Mouse (Mus musculus): Measurements from ENCODE around the gene Gamt. TPM values are rescaled to one million over a fixed set of nuclear protein-coding genes. Genes with fewer than 3 reads are reported as not detected.
A peak's percentile ranks its signal among the peaks of the same experiment; 100 is the strongest.

Gene Gamt
- polyA plus RNA-seq, 1 experiment from 2014 or later: 22.4 TPM

GRCm38 (mm10) chr10:80294311-80294710, 33.5 kb upstream of the Gamt start:
- H3K27me3 ChIP-seq (ENCODE audit: control insufficient read depth, insufficient read depth, low read length): peaks cover 12% of the 10 kb centered on the region
- H3K4me1 ChIP-seq (ENCODE audit: control insufficient read depth, insufficient read depth, low read length): peaks cover 3% of the 10 kb centered on the region; the same call in 1 of the 2 replicates
- no peak overlapping the region; the same call in 1 of the 2 replicates for H3K4me2 ChIP-seq (ENCODE audit: low read depth, low read length)
- no peak for ATAC-seq (replicated peaks; ENCODE audit: insufficient number of reproducible peaks, low FRiP score, low TSS enrichment, low read depth)
- peaks cover 5% of the 10 kb centered on the region; the same call in 1 of the 2 replicates for H3K36me3 ChIP-seq (replicated peaks; ENCODE audit: control insufficient read depth, insufficient read depth, low read depth, low read length)
- H3K9ac ChIP-seq (replicated peaks; ENCODE audit: low read length): no peak overlapping the region
- H3K4me3 ChIP-seq (ENCODE audit: low read depth, low read length): no peak overlapping the region; the same call in 1 of the 2 replicates
- H3K9me3 ChIP-seq (replicated peaks; ENCODE audit: control insufficient read depth, low read length): no peaks in the 10 kb centered on the region
- no peak for DNase-seq (ENCODE audit: low spot score)
- WGBS: 71% methylated on average over 4 of the region's 4 CpGs
- H3K27ac ChIP-seq (replicated peaks; ENCODE audit: low read depth, low read length): no peak overlapping the region

- peak overlapping the region; percentile 96 for H3K4me3 ChIP-seq (ENCODE audit: low read depth, low read length)
- DNase-seq (ENCODE audit: low spot score) (no peak), ATAC-seq (replicated peaks; ENCODE audit: insufficient number of reproducible peaks, low FRiP score, low TSS enrichment, low read depth) (no peak)
- H3K4me1 ChIP-seq (ENCODE audit: control insufficient read depth, insufficient read depth, low read length): peaks cover 3% of the 10 kb centered on the region; the same call in 1 of the 2 replicates
- WGBS: 28% methylated on average over 14 of the region's 14 CpGs
- H3K27me3 ChIP-seq (ENCODE audit: control insufficient read depth, insufficient read depth, low read length): peaks cover 2% of the 10 kb centered on the region; the same call in 1 of the 2 replicates
- H3K9me3 ChIP-seq (replicated peaks; ENCODE audit: control insufficient read depth, low read length): no peaks in the 10 kb centered on the region
- H3K36me3 ChIP-seq (replicated peaks; ENCODE audit: control insufficient read depth, insufficient read depth, low read depth, low read length): peaks cover 5% of the 10 kb centered on the region
- peak overlapping the region; percentile 99 for H3K9ac ChIP-seq (replicated peaks; ENCODE audit: low read length)
- peak overlapping the region; percentile 92 for H3K4me2 ChIP-seq (ENCODE audit: low read depth, low read length)
- H3K27ac ChIP-seq (replicated peaks; ENCODE audit: low read depth, low read length): no peak overlapping the region
Observed at GRCm38 (mm10) chr10:80293325-80293724, 32.5 kb upstream of the Gamt start.

GRCm38 (mm10) chr10:80292251-80293146, 31.7 kb upstream of the Gamt start, which contains the start of gene Rps15:
TSS of gene Rps15 (plus strand) at chr10:80292453.
- H3K4me3 ChIP-seq (ENCODE audit: low read depth, low read length): peak within 1 kb of the TSS; percentile 96
- ATAC-seq (replicated peaks; ENCODE audit: insufficient number of reproducible peaks, low FRiP score, low TSS enrichment, low read depth) (peak; percentile 75), DNase-seq (ENCODE audit: low spot score) (peak; percentile 98)
- H3K27me3 ChIP-seq (ENCODE audit: control insufficient read depth, insufficient read depth, low read length): no peaks in the 10 kb centered on the region
- H3K36me3 ChIP-seq (replicated peaks; ENCODE audit: control insufficient read depth, insufficient read depth, low read depth, low read length): peaks cover 5% of the 10 kb centered on the region
- H3K9me3 ChIP-seq (replicated peaks; ENCODE audit: control insufficient read depth, low read length): no peaks in the 10 kb centered on the region
- peak within 1 kb of the TSS; percentile 99 for H3K9ac ChIP-seq (replicated peaks; ENCODE audit: low read length)
- peak within 1 kb of the TSS; percentile 78 for H3K27ac ChIP-seq (replicated peaks; ENCODE audit: low read depth, low read length)
- WGBS: under 1% methylated on average over 72 of the region's 72 CpGs
- H3K4me2 ChIP-seq (ENCODE audit: low read depth, low read length): peak within 1 kb of the TSS; percentile 92
- peaks cover 3% of the 10 kb centered on the region; the same call in 1 of the 2 replicates for H3K4me1 ChIP-seq (ENCODE audit: control insufficient read depth, insufficient read depth, low read length)

GRCm38 (mm10) chr10:80288657-80289056, 27.8 kb upstream of the Gamt start:
- Histone ChIP-seq H3K4me1 (ENCODE audit: control insufficient read depth, insufficient read depth, low read length) (peaks cover 3% of the 10 kb centered on the region; the same call in 1 of the 2 replicates), H3K9ac (replicated peaks; ENCODE audit: low read length) (no peak overlapping the region), H3K4me3 (ENCODE audit: low read depth, low read length) (no peak overlapping the region), H3K9me3 (replicated peaks; ENCODE audit: control insufficient read depth, low read length) (no peaks in the 10 kb centered on the region), H3K27ac (replicated peaks; ENCODE audit: low read depth, low read length) (no peak overlapping the region), H3K4me2 (ENCODE audit: low read depth, low read length) (no peak overlapping the region), H3K27me3 (ENCODE audit: control insufficient read depth, insufficient read depth, low read length) (no peaks in the 10 kb centered on the region), H3K36me3 (replicated peaks; ENCODE audit: control insufficient read depth, insufficient read depth, low read depth, low read length) (peaks cover 12% of the 10 kb centered on the region)
- ATAC-seq (replicated peaks; ENCODE audit: insufficient number of reproducible peaks, low FRiP score, low TSS enrichment, low read depth) (no peak), DNase-seq (ENCODE audit: low spot score) (no peak)
- 86% methylated on average over 8 of the region's 8 CpGs for WGBS

- no peak for ATAC-seq (replicated peaks; ENCODE audit: insufficient number of reproducible peaks, low FRiP score, low TSS enrichment, low read depth)
- 92% methylated on average over 12 of the region's 12 CpGs for WGBS
Observed at GRCm38 (mm10) chr10:80288097-80288496, 27.3 kb upstream of the Gamt start.

GRCm38 (mm10) chr10:80285222-80286070, 24.6 kb upstream of the Gamt start:
- 90% methylated on average over 14 of the region's 15 CpGs for WGBS
- H3K4me1 ChIP-seq (ENCODE audit: control insufficient read depth, insufficient read depth, low read length): no peaks in the 10 kb centered on the region
- no peak overlapping the region for H3K27ac ChIP-seq (replicated peaks; ENCODE audit: low read depth, low read length)
- no peaks in the 10 kb centered on the region for H3K27me3 ChIP-seq (ENCODE audit: control insufficient read depth, insufficient read depth, low read length)
- H3K4me2 ChIP-seq (ENCODE audit: low read depth, low read length): no peak overlapping the region
- no peak overlapping the region for H3K9ac ChIP-seq (replicated peaks; ENCODE audit: low read length)
- H3K9me3 ChIP-seq (replicated peaks; ENCODE audit: control insufficient read depth, low read length): no peaks in the 10 kb centered on the region
- ATAC-seq (replicated peaks; ENCODE audit: insufficient number of reproducible peaks, low FRiP score, low TSS enrichment, low read depth) (no peak), DNase-seq (ENCODE audit: low spot score) (no peak)
- peaks cover 19% of the 10 kb centered on the region for H3K36me3 ChIP-seq (replicated peaks; ENCODE audit: control insufficient read depth, insufficient read depth, low read depth, low read length)
- H3K4me3 ChIP-seq (ENCODE audit: low read depth, low read length): no peak overlapping the region

More at GRCm38 (mm10) chr10:80288097-80288496, 27.3 kb upstream of the Gamt start:
- DNase-seq (ENCODE audit: low spot score): no peak
- H3K4me2 ChIP-seq (ENCODE audit: low read depth, low read length): no peak overlapping the region
- H3K4me3 ChIP-seq (ENCODE audit: low read depth, low read length): no peak overlapping the region
- H3K9me3 ChIP-seq (replicated peaks; ENCODE audit: control insufficient read depth, low read length): no peaks in the 10 kb centered on the region
- no peaks in the 10 kb centered on the region; the same call in 1 of the 2 replicates for H3K4me1 ChIP-seq (ENCODE audit: control insufficient read depth, insufficient read depth, low read length)
- H3K36me3 ChIP-seq (replicated peaks; ENCODE audit: control insufficient read depth, insufficient read depth, low read depth, low read length): peaks cover 14% of the 10 kb centered on the region
- H3K9ac ChIP-seq (replicated peaks; ENCODE audit: low read length): no peak overlapping the region
- H3K27ac ChIP-seq (replicated peaks; ENCODE audit: low read depth, low read length): no peak overlapping the region
- no peaks in the 10 kb centered on the region for H3K27me3 ChIP-seq (ENCODE audit: control insufficient read depth, insufficient read depth, low read length)

GRCm38 (mm10) chr10:80282481-80283441, 21.9 kb upstream of the Gamt start:
- Histone ChIP-seq H3K9me3 (replicated peaks; ENCODE audit: control insufficient read depth, low read length) (no peaks in the 10 kb centered on the region), H3K4me2 (ENCODE audit: low read depth, low read length) (no peak overlapping the region), H3K4me1 (ENCODE audit: control insufficient read depth, insufficient read depth, low read length) (no peaks in the 10 kb centered on the region), H3K4me3 (ENCODE audit: low read depth, low read length) (no peak overlapping the region), H3K27me3 (ENCODE audit: control insufficient read depth, insufficient read depth, low read length) (no peaks in the 10 kb centered on the region), H3K9ac (replicated peaks; ENCODE audit: low read length) (no peak overlapping the region), H3K36me3 (replicated peaks; ENCODE audit: control insufficient read depth, insufficient read depth, low read depth, low read length) (peaks cover 26% of the 10 kb centered on the region), H3K27ac (replicated peaks; ENCODE audit: low read depth, low read length) (no peak overlapping the region)
- ATAC-seq (replicated peaks; ENCODE audit: insufficient number of reproducible peaks, low FRiP score, low TSS enrichment, low read depth) (no peak), DNase-seq (ENCODE audit: low spot score) (no peak)
- WGBS: 89% methylated on average over 20 of the region's 20 CpGs

All from embryonic facial prominence, embryonic 11.5 days (tissue).